Mouse (Mus musculus) small intestine, adult 2 months (tissue): Measurements from ENCODE around the gene Pwwp2b. TPM values are rescaled to one million over a fixed set of nuclear protein-coding genes. Genes with fewer than 3 reads are reported as not detected.

Source experiments
- H3K27ac ChIP-seq: fragments of 200-500 bp; 2 replicates; pipeline ENCODE4 v1.5.1; 2012; ENCODE audit warnings: low read depth, low read length, control low read depth, inconsistent platforms; ENCODE audit not compliant: insufficient read depth
- H3K27me3 ChIP-seq: fragments of 200-500 bp; 2 replicates; pipeline ENCODE4 v1.6.1; 2012; ENCODE audit warnings: mild to moderate bottlenecking, moderate library complexity, low read length, inconsistent platforms; ENCODE audit not compliant: control insufficient read depth, insufficient read depth
- H3K36me3 ChIP-seq: fragments of 200-500 bp; 2 replicates; pipeline ENCODE4 v1.6.1; 2012; ENCODE audit warnings: mild to moderate bottlenecking, low read length, control low read depth, inconsistent platforms; ENCODE audit not compliant: control insufficient read depth, insufficient read depth
- H3K4me1 ChIP-seq: fragments of 200-500 bp; 2 replicates; pipeline ENCODE4 v1.6.1; 2012; ENCODE audit warnings: low read length, inconsistent platforms, mixed read lengths; ENCODE audit not compliant: control insufficient read depth, insufficient read depth, insufficient read length
- H3K4me3 ChIP-seq: fragments of 200-500 bp; 2 replicates; pipeline ENCODE4 v1.5.1; 2012; ENCODE audit warnings: low read depth, mild to moderate bottlenecking, control low read depth, inconsistent platforms, low read length, moderate library complexity
- CTCF ChIP-seq: fragments of 200-500 bp; IDR thresholded peaks from 2 replicates; pipeline ENCODE4 v1.5.1; 2012; ENCODE audit warnings: low read depth, mild to moderate bottlenecking, control low read depth, inconsistent platforms, low read length, moderate library complexity, mixed read lengths; ENCODE audit not compliant: insufficient replicate concordance, insufficient read length; ENCODE audit errors: extremely low read depth
- POLR2A ChIP-seq: fragments of 200-500 bp; IDR thresholded peaks from 2 replicates; pipeline ENCODE4 v1.6.1; 2012; ENCODE audit warnings: low read depth, mild to moderate bottlenecking, control low read depth, inconsistent platforms, low read length, moderate library complexity
- WGBS: fragments of 180-500 bp; shearing (Covaris S2); methylation state at CpG from one replicate; pipeline ENCODE4 v1.1.7; 2018; 5-methylcytosine and 5-hydroxymethylcytosine counted together
- polyA plus RNA-seq: library from polyadenylated mRNA; depleted of rRNA; stranded (reverse); fragments of >200 nt; gene quantifications from 2 replicates; pipeline ENCODE4 v1.2.3, GENCODE M21; 2012

Pwwp2b gene
- polyA plus RNA-seq, 1 experiment = 19.4 TPM

DNA sequence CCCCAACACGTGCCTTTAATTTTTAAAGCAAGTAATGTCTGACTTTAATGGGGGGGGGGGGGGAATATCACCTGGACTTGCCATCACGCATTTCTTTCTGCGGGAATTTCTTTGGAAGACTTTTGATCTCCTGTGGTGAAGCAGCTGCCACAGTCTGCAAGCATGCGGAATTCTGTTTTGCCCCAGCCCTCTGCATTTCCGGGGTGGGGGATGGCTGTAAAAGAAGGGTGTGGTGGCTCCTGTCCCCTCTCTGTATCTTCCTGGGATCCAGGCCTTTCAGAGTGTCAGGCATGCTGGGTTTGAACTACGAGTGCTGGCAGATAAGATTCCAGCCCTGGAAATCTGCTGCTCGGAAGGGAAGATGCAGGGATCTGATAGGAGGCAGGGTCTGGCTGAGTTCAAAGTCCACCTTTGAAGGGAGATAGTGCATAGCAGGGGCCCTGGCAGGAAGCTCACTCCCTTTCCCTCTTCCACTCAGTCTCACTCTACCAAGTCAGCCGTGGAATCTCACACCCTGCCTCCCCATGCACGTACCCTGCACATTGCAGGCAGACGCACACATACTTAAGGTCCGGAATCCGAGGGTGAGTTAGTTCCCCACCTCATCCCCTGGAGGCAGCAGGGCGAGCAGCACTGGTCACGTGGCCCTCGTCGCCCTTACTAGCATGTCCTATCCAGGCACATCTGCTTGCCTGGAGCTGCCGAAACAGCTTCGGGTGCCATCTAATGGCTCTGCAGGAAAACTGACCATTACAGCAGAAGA, 13.7 kb upstream of the Pwwp2b start:
- Histone ChIP-seq H3K36me3 (no peaks in the 10 kb centered on the region), H3K27ac (peak overlapping the region; percentile 84), H3K4me3 (peak overlapping the region; percentile 36), H3K27me3 (no peaks in the 10 kb centered on the region), H3K4me1 (peaks cover 15% of the 10 kb centered on the region)
- 8% methylated on average over 18 of the region's 18 CpGs for WGBS
- TF ChIP-seq CTCF (no peak), POLR2A (no peak)

DNA sequence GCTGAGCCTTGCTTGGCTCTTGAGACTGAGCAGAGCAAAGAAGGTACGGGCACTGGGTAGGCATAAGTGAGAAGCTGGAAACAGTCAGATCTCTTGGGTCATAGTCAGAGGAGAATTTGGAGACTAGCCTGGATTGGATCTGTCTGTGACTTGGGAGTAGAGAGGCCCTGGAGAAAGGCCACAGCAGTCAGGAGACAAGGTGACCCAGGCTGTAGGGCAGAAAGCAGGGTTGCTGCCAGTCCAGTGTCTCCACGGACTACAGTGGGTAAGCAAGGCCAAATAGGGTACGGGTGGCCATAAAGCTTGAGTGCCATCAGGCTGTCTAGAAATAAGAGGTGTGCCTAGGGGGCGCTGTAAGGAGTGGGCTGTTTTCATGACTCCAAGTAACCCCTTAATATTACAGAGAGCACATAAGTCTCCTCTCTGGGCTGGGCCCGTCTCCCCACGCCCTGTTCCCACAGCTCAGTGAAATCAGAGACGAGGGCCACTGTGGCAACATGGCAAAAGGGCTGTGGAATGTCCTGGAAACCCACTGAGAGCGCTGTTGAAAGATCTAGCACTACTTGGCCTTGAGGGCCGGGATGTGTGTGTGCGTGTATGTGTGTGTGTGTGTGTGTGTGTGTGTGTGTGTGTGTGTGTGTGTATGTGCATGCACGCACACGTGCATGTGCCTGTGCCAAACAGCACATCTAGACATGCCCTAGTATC, 12.5 kb upstream of the Pwwp2b start:
- Histone ChIP-seq H3K27ac (peak overlapping the region; percentile 84), H3K4me1 (peaks cover 15% of the 10 kb centered on the region), H3K4me3 (no peak overlapping the region), H3K27me3 (no peaks in the 10 kb centered on the region), H3K36me3 (no peaks in the 10 kb centered on the region)
- TF ChIP-seq CTCF (no peak; the same call in 1 of the 2 replicates), POLR2A (no peak)
- 82% methylated on average over 12 of the region's 12 CpGs for WGBS

DNA sequence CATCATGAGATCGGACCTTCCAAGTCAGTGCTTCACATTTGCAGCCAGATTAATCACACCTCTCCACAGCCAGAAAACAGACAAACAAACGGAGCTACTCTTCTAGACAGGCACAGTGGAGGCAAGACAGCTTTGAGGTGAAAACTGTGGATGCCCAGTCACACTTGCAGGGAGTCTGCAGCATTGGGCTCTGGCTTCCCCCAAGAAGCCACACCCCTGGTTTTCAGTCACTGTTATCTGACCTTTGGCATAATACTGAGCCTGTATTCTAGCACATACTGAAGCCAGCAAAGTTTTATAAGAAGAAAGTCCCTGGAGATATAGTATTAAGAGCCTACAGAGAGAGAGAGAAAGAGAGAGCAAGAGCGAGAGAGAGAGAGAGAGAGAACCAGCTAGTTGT, 8.8 kb upstream of the Pwwp2b start:
- 77% methylated on average over 3 of the region's 3 CpGs for WGBS
- Histone ChIP-seq H3K4me1 (peaks cover 13% of the 10 kb centered on the region), H3K27me3 (no peaks in the 10 kb centered on the region), H3K4me3 (no peak overlapping the region), H3K36me3 (no peaks in the 10 kb centered on the region), H3K27ac (no peak overlapping the region)
- no peak for TF ChIP-seq CTCF
- no peak for TF ChIP-seq POLR2A

DNA sequence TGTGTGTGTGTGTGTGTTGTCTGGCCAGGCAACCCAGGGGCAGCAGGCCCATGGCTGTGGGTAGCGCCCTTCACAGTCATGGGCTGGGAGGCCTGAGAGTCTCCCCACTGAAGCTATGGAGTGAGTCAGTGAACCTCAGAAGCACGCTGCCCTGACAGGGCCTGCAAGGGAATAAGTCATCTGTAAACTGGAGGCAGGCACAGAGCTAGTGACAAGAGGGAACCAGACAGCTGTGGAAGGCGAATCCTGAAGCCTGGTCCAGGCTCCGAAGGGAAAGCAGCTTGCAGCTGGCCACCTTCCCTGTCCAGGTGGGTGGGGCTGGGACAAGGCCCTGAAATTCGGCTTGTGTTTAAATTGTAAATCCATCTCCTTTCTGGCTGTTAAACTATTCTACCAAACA, 2.2 kb upstream of the Pwwp2b start:
- no peaks in the 10 kb centered on the region for H3K36me3 ChIP-seq
- 49% methylated on average over 5 of the region's 5 CpGs for WGBS
- no peak overlapping the region for H3K27ac ChIP-seq
- no peak overlapping the region for H3K4me3 ChIP-seq
- TF ChIP-seq CTCF = no peak
- no peak for TF ChIP-seq POLR2A
- no peaks in the 10 kb centered on the region for H3K27me3 ChIP-seq
- H3K4me1 ChIP-seq = peaks cover 33% of the 10 kb centered on the region

DNA sequence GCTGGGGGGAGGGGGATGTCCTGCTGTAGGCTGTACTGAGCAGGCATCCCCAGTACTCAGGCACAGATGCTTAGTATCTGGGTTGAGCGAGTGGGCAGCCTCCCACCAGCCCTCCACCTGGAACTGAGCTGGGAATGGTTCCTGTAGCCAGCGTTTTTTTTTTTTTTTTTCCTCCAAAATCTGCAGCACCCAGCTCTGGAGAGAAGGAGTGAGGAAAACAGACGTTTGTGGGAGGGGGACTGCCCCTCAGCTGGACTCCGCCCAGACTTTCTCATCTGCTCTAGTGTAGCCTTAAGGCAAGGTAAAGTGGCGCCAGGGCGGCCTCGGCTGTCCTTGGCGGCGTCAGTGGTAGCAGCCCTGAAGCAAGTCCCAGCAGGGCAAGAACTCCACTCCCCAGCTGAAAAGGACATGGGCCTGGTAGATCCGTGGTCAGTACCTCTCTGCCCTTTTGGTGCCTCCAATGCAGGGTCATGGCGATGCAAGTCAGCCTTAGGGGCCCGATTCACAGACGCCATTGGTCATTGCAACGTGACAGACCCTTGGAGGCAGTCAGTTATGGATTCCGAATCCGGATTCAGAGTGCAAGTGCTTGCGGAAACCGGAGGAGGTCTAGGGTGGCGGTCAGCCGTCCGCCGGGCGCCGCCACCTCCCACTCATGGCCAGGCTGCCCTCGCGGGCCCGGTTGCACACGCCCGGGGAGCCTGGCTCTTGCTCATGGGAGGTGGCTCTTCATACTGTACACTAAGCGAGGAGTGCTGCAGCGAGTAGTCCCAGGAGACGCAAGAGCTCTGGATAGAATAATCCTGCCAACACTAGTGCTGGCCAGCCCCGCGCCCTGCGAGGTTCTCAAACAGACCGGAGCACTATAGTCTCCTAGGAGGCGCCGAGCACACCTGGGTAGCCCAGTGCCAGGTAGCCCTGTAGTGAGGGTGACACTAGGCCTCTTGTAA, 1.1 kb upstream of the Pwwp2b start:
- no peaks in the 10 kb centered on the region for H3K27me3 ChIP-seq
- WGBS = 43% methylated on average over 38 of the region's 38 CpGs
- H3K4me1 ChIP-seq = peaks cover 44% of the 10 kb centered on the region
- no peaks in the 10 kb centered on the region for H3K36me3 ChIP-seq
- TF ChIP-seq POLR2A (no peak), CTCF (no peak)
- H3K27ac ChIP-seq = peak overlapping the region; percentile 81
- peak overlapping the region; percentile 93 for H3K4me3 ChIP-seq

DNA sequence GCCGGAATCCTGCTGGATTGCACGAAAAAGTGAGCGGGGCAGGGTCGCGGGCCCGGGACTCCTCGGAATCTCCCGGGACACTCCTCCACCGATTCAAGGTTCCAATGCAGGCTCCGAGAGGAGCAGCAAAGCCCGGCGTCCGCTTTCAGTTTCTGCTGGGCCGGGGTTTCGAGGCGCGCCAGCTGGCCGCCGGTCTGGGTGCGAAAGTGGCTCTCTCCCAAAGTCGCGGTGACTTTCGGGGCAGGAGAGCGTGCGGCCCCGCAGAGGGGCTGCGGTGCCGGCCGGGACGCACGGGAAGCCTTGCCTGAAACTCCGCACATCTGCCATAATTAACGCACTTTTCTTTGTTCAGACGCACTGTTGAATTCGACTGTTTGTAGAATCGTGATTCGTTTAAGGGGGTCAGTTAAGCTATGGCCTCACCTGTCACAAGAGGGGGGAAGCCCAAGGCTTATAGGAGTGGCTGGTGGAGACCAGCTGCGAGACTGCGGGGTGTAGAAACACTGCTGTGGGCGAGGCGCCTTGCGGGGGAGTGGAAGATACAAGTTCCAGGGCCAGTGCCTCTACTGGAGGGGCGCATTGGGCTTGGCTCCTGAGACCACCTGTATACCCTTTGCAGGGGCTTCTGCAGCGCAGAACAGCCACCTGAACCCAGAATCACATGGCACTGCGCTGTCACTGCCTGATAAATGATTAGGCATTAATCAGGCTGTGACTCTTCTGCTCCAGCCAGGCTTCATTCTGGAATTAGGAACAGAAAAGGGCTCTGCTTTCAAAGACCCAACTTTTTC, 528 bp downstream of the Pwwp2b start:
- no peaks in the 10 kb centered on the region for H3K36me3 ChIP-seq
- 2% methylated on average over 45 of the region's 45 CpGs for WGBS
- H3K27me3 ChIP-seq = no peaks in the 10 kb centered on the region
- H3K4me1 ChIP-seq = peaks cover 60% of the 10 kb centered on the region
- no peak for TF ChIP-seq CTCF
- no peak for TF ChIP-seq POLR2A
- peak overlapping the region; percentile 93 for H3K4me3 ChIP-seq
- peak overlapping the region; percentile 86 for H3K27ac ChIP-seq
